In the genomic region with DNA sequence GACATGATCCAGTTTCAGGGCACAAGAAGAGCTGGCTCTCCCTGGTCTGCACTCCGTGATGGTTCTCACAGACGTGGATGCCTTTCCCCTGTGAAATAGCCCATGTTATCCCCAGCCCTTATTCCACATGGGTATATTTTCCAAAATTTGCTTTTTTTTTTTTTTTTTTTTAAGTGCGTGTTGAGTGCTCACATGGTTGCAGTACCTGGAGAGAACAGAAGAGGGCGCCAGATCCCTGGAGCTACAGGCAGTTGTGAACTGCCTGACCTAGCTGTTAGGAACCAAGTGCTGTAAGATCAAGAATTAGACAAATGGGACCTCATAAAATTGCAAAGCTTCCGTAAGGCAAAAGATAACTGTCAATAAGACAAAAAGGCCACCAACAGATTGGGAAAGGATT, we compare ENCODE assay signal across 10 mouse cellular contexts. TPM values are rescaled to one million over a fixed set of nuclear protein-coding genes. Genes with fewer than 3 reads are reported as not detected.
DNase-seq lines count a peak whose midpoint lies in the region; ATAC-seq and TF ChIP-seq lines count a peak whose summit lies in the region.
"Had no signal": no experiment of that assay in that cellular context is flagged by ENCODE, and none has a peak within 500 bp of the region (broad histone marks: within the 10 kb centered on the region; RNA-seq: fewer than 3 reads in every experiment).

No protein-coding gene starts in this region.

- peak; percentile 63 for DNase-seq in adipocyte (ENCODE audit: low spot score)
- peak; percentile 60 for DNase-seq in lung, postnatal 36 days
- DNase-seq in layer of hippocampus, adult 18-20 months (ENCODE audit: low spot score in 2 of 2) = no peak
- no peak for DNase-seq in urinary bladder, adult 18-20 months (ENCODE audit: low spot score in 2 of 2)
- DNase-seq in gastrocnemius, postnatal 4 days (ENCODE audit: low spot score in 2 of 2) = no peak

- no peak overlapping the region for H3K4me3 ChIP-seq in intestine, postnatal 0 days (ENCODE audit: low read depth, low read length)
- no peak overlapping the region for H3K4me3 ChIP-seq in intestine, embryonic 16.5 days (ENCODE audit: low read length)
- no peak overlapping the region for H3K4me3 ChIP-seq in E14TG2a.4 (replicated peaks; ENCODE audit: low read length)
- H3K4me3 ChIP-seq: embryonic facial prominence, embryonic 13.5 days; neural tube, embryonic 12.5 days had no signal

- no peak overlapping the region for H3K27ac ChIP-seq in intestine, postnatal 0 days (ENCODE audit: low read depth, low read length)
- no peak overlapping the region for H3K27ac ChIP-seq in intestine, embryonic 16.5 days (ENCODE audit: low read length)
- H3K27ac ChIP-seq: embryonic facial prominence, embryonic 13.5 days; neural tube, embryonic 12.5 days had no signal

- no peak for ATAC-seq in intestine, postnatal 0 days
- no peak for ATAC-seq in intestine, embryonic 16.5 days

- peak; percentile 72 for TF ChIP-seq CTCF in intestine, postnatal 0 days (IDR thresholded peaks at IDR 0.05; ENCODE audit: low read depth)
- peak; percentile 94 for TF ChIP-seq CTCF in E14TG2a.4 (conservative IDR thresholded peaks at IDR 0.05; ENCODE audit: low read length)

- no peak overlapping the region for H3K9ac ChIP-seq in intestine, postnatal 0 days (ENCODE audit: low read depth, low read length)
- H3K9ac ChIP-seq in intestine, embryonic 16.5 days (ENCODE audit: low read depth, low read length) = no peak overlapping the region
- H3K9ac ChIP-seq: embryonic facial prominence, embryonic 13.5 days; neural tube, embryonic 12.5 days had no signal

- no peaks in the 10 kb centered on the region for H3K9me3 ChIP-seq in intestine, postnatal 0 days (ENCODE audit: control insufficient read depth)
- H3K9me3 ChIP-seq in intestine, embryonic 16.5 days (ENCODE audit: control insufficient read depth, low read length) = no peaks in the 10 kb centered on the region
- no peaks in the 10 kb centered on the region for H3K9me3 ChIP-seq in E14TG2a.4 (ENCODE audit: low read length)
- H3K9me3 ChIP-seq: embryonic facial prominence, embryonic 13.5 days; neural tube, embryonic 12.5 days had no signal

- H3K4me2 ChIP-seq in intestine, postnatal 0 days (replicated peaks; ENCODE audit: low read depth) = no peak overlapping the region
- no peak overlapping the region for H3K4me2 ChIP-seq in intestine, embryonic 16.5 days (ENCODE audit: low read depth, low read length)
- H3K4me2 ChIP-seq: embryonic facial prominence, embryonic 13.5 days; neural tube, embryonic 12.5 days had no signal

- H3K36me3 ChIP-seq in intestine, postnatal 0 days (ENCODE audit: control insufficient read depth, insufficient read depth) = no peaks in the 10 kb centered on the region
- no peaks in the 10 kb centered on the region for H3K36me3 ChIP-seq in intestine, embryonic 16.5 days (ENCODE audit: control insufficient read depth, insufficient read depth, low read length)
- H3K36me3 ChIP-seq in E14TG2a.4 (ENCODE audit: insufficient read depth, low read length) = peaks cover 6% of the 10 kb centered on the region
- H3K36me3 ChIP-seq: embryonic facial prominence, embryonic 13.5 days; neural tube, embryonic 12.5 days had no signal

- H3K27me3 ChIP-seq in intestine, postnatal 0 days (replicated peaks; ENCODE audit: control insufficient read depth, insufficient read depth, low read length) = no peaks in the 10 kb centered on the region
- H3K27me3 ChIP-seq in intestine, embryonic 16.5 days (replicated peaks; ENCODE audit: control insufficient read depth, insufficient read depth, low read length) = no peaks in the 10 kb centered on the region
- H3K27me3 ChIP-seq in E14TG2a.4 (ENCODE audit: insufficient read depth, low read length) = no peaks in the 10 kb centered on the region
- H3K27me3 ChIP-seq: embryonic facial prominence, embryonic 13.5 days; neural tube, embryonic 12.5 days had no signal

- peaks cover 10% of the 10 kb centered on the region for H3K4me1 ChIP-seq in intestine, postnatal 0 days (replicated peaks; ENCODE audit: control insufficient read depth, insufficient read depth, low read length)
- peaks cover 26% of the 10 kb centered on the region for H3K4me1 ChIP-seq in intestine, embryonic 16.5 days (ENCODE audit: control insufficient read depth, insufficient read depth, low read length)
- H3K4me1 ChIP-seq in E14TG2a.4 (replicated peaks; ENCODE audit: low read depth, low read length) = peaks cover 68% of the 10 kb centered on the region

- WGBS in intestine, postnatal 0 days = 91% methylated on average over 5 of the region's 5 CpGs
- 83% methylated on average over 5 of the region's 5 CpGs for WGBS in intestine, embryonic 16.5 days

RNA-seq across cellular contexts. Expression of gene Ccdc6, which starts 38.8 kb away (rescaled TPM):
- 8.7 and 10.0 TPM in 2 replicates for polyA plus RNA-seq in intestine, postnatal 0 days (2015; fragmentation: Nextera tagmentation; extraction: Ambion mirVana)
- polyA plus RNA-seq in intestine, embryonic 16.5 days (2015; fragmentation: Nextera tagmentation; extraction: Ambion mirVana) = 11.7 and 13.0 TPM in 2 replicates
- total RNA-seq in layer of hippocampus, adult 18-20 months (2021) = 10 to 100 TPM; 72.0 to 73.6 TPM
- total RNA-seq in gastrocnemius, postnatal 4 days (2021) = 10 to 100 TPM; 65.3 to 73.4 TPM

Comparison
In these comparisons a context has a peak if more than half of its experiments do, and no peak if none do; other contexts are left out.
1. DNase-seq: peak in adipocyte (single experiment) and lung, postnatal 36 days (single experiment); none in layer of hippocampus, adult 18-20 months (0 of 2), urinary bladder, adult 18-20 months (0 of 2) and gastrocnemius, postnatal 4 days (0 of 2).